Comparison of ENCODE assay signal across 8 mouse cellular contexts in the genomic region with DNA sequence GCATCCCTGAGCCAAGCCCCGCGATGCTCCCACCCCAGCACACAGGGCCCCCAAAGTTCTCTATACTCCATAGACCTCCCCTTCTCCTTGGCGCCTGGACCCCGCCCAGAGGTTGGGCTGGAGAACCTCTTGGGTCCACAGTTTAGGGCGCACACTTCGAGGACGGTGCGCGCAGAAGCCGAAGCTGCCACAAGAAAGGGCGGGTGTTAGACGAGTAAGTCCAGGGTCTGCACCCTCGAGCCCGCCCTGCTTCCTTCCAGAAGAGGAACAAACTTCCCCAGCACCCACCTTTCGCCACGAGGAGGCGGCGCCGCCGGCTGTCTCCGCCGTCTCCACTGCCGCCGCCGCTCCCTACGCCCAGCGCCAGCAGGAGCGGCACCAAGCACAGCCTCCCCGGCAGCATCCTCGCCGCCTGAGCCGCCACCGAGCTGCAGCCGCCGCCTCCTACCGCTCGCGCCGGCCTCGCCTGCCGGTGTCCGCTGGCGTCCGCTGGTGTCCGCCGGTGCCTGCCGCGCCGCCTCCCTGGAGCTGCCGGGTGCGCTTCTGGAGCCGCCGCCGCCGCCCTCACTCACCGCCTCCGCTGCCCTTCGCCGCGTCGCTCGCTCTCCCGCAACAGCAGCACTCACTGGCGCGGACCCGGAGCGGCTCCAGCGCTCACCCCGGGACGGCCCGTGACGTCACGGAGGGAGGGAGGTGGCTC. TPM values are rescaled to one million over a fixed set of nuclear protein-coding genes. Genes with fewer than 3 reads are reported as not detected.
DNase-seq lines count a peak whose midpoint lies in the region; ATAC-seq and TF ChIP-seq lines count a peak whose summit lies in the region.

Clstn2 (minus strand) TSS at position 609 of the 700 bp plus-strand sequence.

- peaks cover 66% of the 10 kb centered on the region for H3K27me3 ChIP-seq in E14TG2a.4 (ENCODE audit: insufficient read depth, low read length)
- peaks cover 60% of the 10 kb centered on the region for H3K27me3 ChIP-seq in forebrain, embryonic 10.5 days (ENCODE audit: poor library complexity, severe bottlenecking)
- peaks cover 36% of the 10 kb centered on the region for H3K27me3 ChIP-seq in liver, embryonic 16.5 days (ENCODE audit: control insufficient read depth, insufficient read depth, low read depth, low read length)

- peaks cover 15% of the 10 kb centered on the region for H3K4me1 ChIP-seq in E14TG2a.4 (replicated peaks; ENCODE audit: low read depth, low read length)
- peaks cover 18% of the 10 kb centered on the region for H3K4me1 ChIP-seq in forebrain, embryonic 10.5 days
- H3K4me1 ChIP-seq in liver, embryonic 16.5 days (ENCODE audit: control insufficient read depth, low read depth, low read length): no peaks in the 10 kb centered on the region

- no peak within 1 kb of the TSS for H3K9ac ChIP-seq in liver, embryonic 16.5 days (ENCODE audit: low read depth, low read length)

- no peak for ATAC-seq in liver, embryonic 16.5 days (ENCODE audit: low read depth)

- intact Hi-C loops in heart, postnatal 14 days (cut with DNase I): loop anchor here (5.0 to 10.0 kb wide), 2 partner anchors 735 to 818 kb away; no protein-coding TSS in a partner anchor

- under 1% methylated on average over 72 of the region's 73 CpGs for WGBS in forebrain, embryonic 10.5 days
- under 1% methylated on average over 69 of the region's 73 CpGs for WGBS in liver, embryonic 16.5 days (ENCODE audit: insufficient replicate concordance)

- peak within 1 kb of the TSS; percentile 79 for H3K27ac ChIP-seq in forebrain, embryonic 10.5 days
- H3K27ac ChIP-seq in liver, embryonic 16.5 days (ENCODE audit: low read length): no peak within 1 kb of the TSS

- no peak for TF ChIP-seq CTCF in E14TG2a.4 (conservative IDR thresholded peaks at IDR 0.05; ENCODE audit: low read length)

- H3K4me3 ChIP-seq in E14TG2a.4 (replicated peaks; ENCODE audit: low read length): peak within 1 kb of the TSS; percentile 85
- peak within 1 kb of the TSS; percentile 75 for H3K4me3 ChIP-seq in forebrain, embryonic 10.5 days
- H3K4me3 ChIP-seq in liver, embryonic 16.5 days (ENCODE audit: low read depth, low read length): peak within 1 kb of the TSS; percentile 46

- peak; percentile 89 for DNase-seq in brain, adult 2 months (ENCODE audit: low read depth, low spot score)
- peak; percentile 79 for DNase-seq in forebrain, embryonic 10.5 days (ENCODE audit: extremely low spot score, low spot score)
- DNase-seq in heart, postnatal 14 days: peak; percentile 40 to 45
- DNase-seq in layer of hippocampus, adult 18-20 months (ENCODE audit: low spot score in 2 of 2): peak; percentile 69 to 84
- DNase-seq in ovary, postnatal 10 days (ENCODE audit: low spot score): peak; percentile 19
- no peak for DNase-seq in MN1 (ENCODE audit: low spot score)

- H3K4me2 ChIP-seq in liver, embryonic 16.5 days (ENCODE audit: low read depth, low read length): peak within 1 kb of the TSS; percentile 52

- no peaks in the 10 kb centered on the region for H3K9me3 ChIP-seq in E14TG2a.4 (ENCODE audit: low read length)
- H3K9me3 ChIP-seq in forebrain, embryonic 10.5 days: no peaks in the 10 kb centered on the region
- H3K9me3 ChIP-seq in liver, embryonic 16.5 days (replicated peaks; ENCODE audit: control insufficient read depth, low read length): no peaks in the 10 kb centered on the region

- H3K36me3 ChIP-seq in E14TG2a.4 (ENCODE audit: insufficient read depth, low read length): no peaks in the 10 kb centered on the region
- H3K36me3 ChIP-seq in forebrain, embryonic 10.5 days (replicated peaks): no peaks in the 10 kb centered on the region
- no peaks in the 10 kb centered on the region for H3K36me3 ChIP-seq in liver, embryonic 16.5 days (ENCODE audit: control insufficient read depth, insufficient read depth)

RNA-seq across cellular contexts. Expression of gene Clstn2, which starts in this region (rescaled TPM):
- 0.31 and 0.40 TPM in 2 replicates for polyA plus RNA-seq in forebrain, embryonic 10.5 days (2016; fragmentation: Nextera tagmentation; extraction: Ambion mirVana)
- 1 to 10 TPM; 1.5 to 2.0 TPM for total RNA-seq in heart, postnatal 14 days (2021)
- 100 to 1,000 TPM; 130 TPM for total RNA-seq in layer of hippocampus, adult 18-20 months (2021)
- 0.02 TPM in 2 replicates for polyA plus RNA-seq in liver, embryonic 16.5 days (2015; fragmentation: Nextera tagmentation; extraction: Ambion mirVana)

Comparison
In these comparisons a context has a peak if more than half of its experiments do, and no peak if none do; other contexts are left out.
1. RNA of gene Clstn2 (total RNA-seq): 130 TPM in layer of hippocampus, adult 18-20 months; 1.5 to 2.0 TPM in heart, postnatal 14 days; every median in the first group is over 10 times any median in the second.
2. Peak in DNase-seq, H3K4me3 ChIP-seq and H3K27ac ChIP-seq in forebrain, embryonic 10.5 days; RNA of the gene not detected or under 1 TPM.
3. Peak in every context shown above with its lines, with median percentiles within 50 percentile points of each other: H3K4me3 ChIP-seq.